Mouse (Mus musculus) left cerebral cortex, postnatal 36 days (tissue): ENCODE measurements around the gene Ppp1r12c. TPM values are rescaled to one million over a fixed set of nuclear protein-coding genes. Genes with fewer than 3 reads are reported as not detected.

Experiments used
- DNase-seq, 2 experiments: peaks; one replicate each; pipeline ENCODE4 v3.0.0; 2021 to 2022; ENCODE audit warnings: low spot score in 2 of 2, mixed read lengths in 1 of 2
- intact Hi-C: fragments of 180-260 bp; cut with DNase I; formaldehyde crosslinking; loops from one replicate; pipeline ENCODE4 v1.15.1; 2025
- total RNA-seq, 2 experiments: library from RNA; stranded (reverse); gene quantifications; 2 replicates each; pipeline ENCODE4 v1.2.3; 2021

The Ppp1r12c gene
- total RNA-seq, 2 experiments from 2014 or later = 142 to 168 TPM

- no peak for DNase-seq
- intact Hi-C loops = no loop called here
Observed at GRCm38 (mm10) chr7:4499034-4499433, 2.4 kb downstream of the Ppp1r12c start.

- intact Hi-C loops = no loop called here
- DNase-seq = no peak
Observed at GRCm38 (mm10) chr7:4498251-4498650, 3.2 kb downstream of the Ppp1r12c start.

GRCm38 (mm10) chr7:4497271-4497903 is 4.1 kb downstream of the Ppp1r12c start:
- DNase-seq = no peak
- intact Hi-C loops = no loop called here

GRCm38 (mm10) chr7:4496468-4496867 is 5.0 kb downstream of the Ppp1r12c start:
- intact Hi-C loops = no loop called here
- no peak for DNase-seq

GRCm38 (mm10) chr7:4493991-4494390 is 7.5 kb downstream of the Ppp1r12c start:
- intact Hi-C loops = no loop called here
- no peak for DNase-seq

GRCm38 (mm10) chr7:4492284-4493224 is 8.9 kb downstream of the Ppp1r12c start:
- intact Hi-C loops = no loop called here
- no peak for DNase-seq

- intact Hi-C loops = no loop called here
- DNase-seq = no peak
Observed at GRCm38 (mm10) chr7:4491308-4491707, 10.2 kb downstream of the Ppp1r12c start.

- no peak for DNase-seq
- intact Hi-C loops = no loop called here
Observed at GRCm38 (mm10) chr7:4482281-4482680, 19.2 kb downstream of the Ppp1r12c start.

GRCm38 (mm10) chr7:4479674-4480073 is 21.8 kb downstream of the Ppp1r12c start:
- DNase-seq = no peak
- intact Hi-C loops = loop anchor here (10.0 kb wide), 2 partner anchors 805 to 1185 kb away; partner anchors contain the start of gene Tmc4

- intact Hi-C loops = loop anchor here (10.0 kb wide), 2 partner anchors 804 to 1184 kb away; partner anchors contain the start of gene Tmc4
Observed at GRCm38 (mm10) chr7:4478796-4479291, 22.6 kb downstream of the Ppp1r12c start.

GRCm38 (mm10) chr7:4478021-4478795 is 23.3 kb downstream of the Ppp1r12c start:
- intact Hi-C loops = loop anchor here (10.0 kb wide), 2 partner anchors 803 to 1183 kb away; partner anchors contain the start of gene Tmc4
- DNase-seq = peak; percentile 63 to 68

More at GRCm38 (mm10) chr7:4478796-4479291, 22.6 kb downstream of the Ppp1r12c start:
- no peak for DNase-seq

- intact Hi-C loops = loop anchor here (5.0 to 10.0 kb wide), 3 partner anchors 42 to 1179 kb away; partner anchors contain the start of gene Tmc4
- no peak for DNase-seq
Observed at GRCm38 (mm10) chr7:4473940-4474339, 27.5 kb downstream of the Ppp1r12c start.

GRCm38 (mm10) chr7:4471179-4471555 is 30.3 kb downstream of the Ppp1r12c start:
- intact Hi-C loops = loop anchor here (5.0 to 10.0 kb wide), 3 partner anchors 39 to 1176 kb away; partner anchors contain the start of gene Tmc4
- peak; percentile 82 to 86 for DNase-seq

GRCm38 (mm10) chr7:4470275-4471178 is 31.0 kb downstream of the Ppp1r12c start:
- intact Hi-C loops = loop anchor here (5.0 to 10.0 kb wide), 3 partner anchors 38 to 1176 kb away; partner anchors contain the start of gene Tmc4
- peak; percentile 58 to 59 for DNase-seq

GRCm38 (mm10) chr7:4467801-4468200 is 33.7 kb downstream of the Ppp1r12c start:
- intact Hi-C loops = no loop called here
- no peak for DNase-seq

- intact Hi-C loops = no loop called here
Observed at GRCm38 (mm10) chr7:4464194-4464824, 37.2 kb downstream of the Ppp1r12c start.

GRCm38 (mm10) chr7:4460576-4461434 is 40.7 kb downstream of the Ppp1r12c start, which contains the start of gene Eps8l1:
Eps8l1 (plus strand) TSS chr7:4460674.
- no peak for DNase-seq
- intact Hi-C loops = no loop called here

More at GRCm38 (mm10) chr7:4464194-4464824, 37.2 kb downstream of the Ppp1r12c start:
- DNase-seq = no peak
